Mouse (Mus musculus) adrenal gland, postnatal 10 days (tissue): ENCODE data around the gene Dcst1. TPM values are rescaled to one million over a fixed set of nuclear protein-coding genes. Genes with fewer than 3 reads are reported as not detected.

ENCODE experiments used
- DNase-seq: peaks from one replicate; pipeline ENCODE4 v3.0.0; 2021; ENCODE audit warnings: mixed read lengths
- total RNA-seq, 2 experiments: library from RNA; stranded (reverse); gene quantifications; 2 replicates each; pipeline ENCODE4 v1.2.3; 2021

The Dcst1 gene
- total RNA-seq, 2 experiments from 2014 or later: 0.45 TPM; not detected in 1

GRCm38 (mm10) chr3:89308089-89308488 is 57.0 kb downstream of the Dcst1 start:
- peak; percentile 83 for DNase-seq

- peak; percentile 42 for DNase-seq
Observed at GRCm38 (mm10) chr3:89305551-89306325, 59.3 kb downstream of the Dcst1 start.

GRCm38 (mm10) chr3:89305105-89305504 is 59.9 kb downstream of the Dcst1 start:
- no peak for DNase-seq

- DNase-seq: no peak
Observed at GRCm38 (mm10) chr3:89304440-89304839, 60.6 kb downstream of the Dcst1 start.

- DNase-seq: no peak
Observed at GRCm38 (mm10) chr3:89300514-89300913, 64.5 kb downstream of the Dcst1 start.

Other genes starting within 250 kb of the Dcst1 start
- gene Pklr, start 229.1 kb downstream of the Dcst1 start, total RNA-seq: 10 to 100 TPM; 15.2 to 41.1 TPM
- gene Hcn3, start 205.1 kb downstream of the Dcst1 start, total RNA-seq: 1 to 10 TPM; 2.2 to 5.7 TPM
- gene Clk2, start 200.5 kb downstream of the Dcst1 start, total RNA-seq: 10 to 100 TPM; 42.0 to 65.6 TPM
- 10 to 100 TPM; 67.9 to 72.7 TPM for gene Scamp3, start 187.8 kb downstream of the Dcst1 start, total RNA-seq
- 10 to 100 TPM; 16.2 to 24.8 TPM for gene Fam189b, start 182.1 kb downstream of the Dcst1 start, total RNA-seq
- gene Gba, start 162.3 kb downstream of the Dcst1 start, total RNA-seq: 10 to 100 TPM; 47.8 to 48.1 TPM
- gene Thbs3, start 150.1 kb downstream of the Dcst1 start, total RNA-seq: 10 to 100 TPM; 21.8 to 22.6 TPM
- 100 to 1,000 TPM; 176 to 198 TPM for gene Mtx1, start 138.2 kb downstream of the Dcst1 start, total RNA-seq
- gene Muc1, start 136.2 kb downstream of the Dcst1 start, total RNA-seq: under 1 TPM; 0.51 to 0.55 TPM
- gene Krtcap2, start 119.3 kb downstream of the Dcst1 start, total RNA-seq: 100 to 1,000 TPM; 109 to 116 TPM
- 1 to 10 TPM; 2.0 to 4.2 TPM for gene Trim46, start 118.9 kb downstream of the Dcst1 start, total RNA-seq
- 100 to 1,000 TPM; 115 to 122 TPM for gene Dpm3, start 105.9 kb downstream of the Dcst1 start, total RNA-seq
- 10 to 100 TPM; 46.7 to 53.1 TPM for gene Slc50a1, start 94.7 kb downstream of the Dcst1 start, total RNA-seq
- 10 to 100 TPM; 25.0 to 34.3 TPM for gene Efna1, start 84.1 kb downstream of the Dcst1 start, total RNA-seq
- under 1 TPM; 0.51 to 0.73 TPM for gene Efna3, start 42.3 kb downstream of the Dcst1 start, total RNA-seq
- 1 to 10 TPM; 1.7 to 2.2 TPM for gene Efna4, start 27.2 kb downstream of the Dcst1 start, total RNA-seq
- gene Adam15, start 15.3 kb downstream of the Dcst1 start, total RNA-seq: 10 to 100 TPM; 62.8 to 68.9 TPM
- gene Dcst2, start 3.3 kb downstream of the Dcst1 start, total RNA-seq: under 1 TPM; 0.48 to 0.82 TPM
- 10 to 100 TPM; 62.3 to 62.4 TPM for gene Zbtb7b, start 29.5 kb upstream of the Dcst1 start, total RNA-seq
- gene Lenep, start 37.5 kb upstream of the Dcst1 start, total RNA-seq: under 1 TPM in 1 of 2 experiments, not detected in 1; 0.24 TPM
- 10 to 100 TPM; 49.4 to 54.6 TPM for gene Flad1, start 46.6 kb upstream of the Dcst1 start, total RNA-seq
- 10 to 100 TPM; 39.8 to 43.2 TPM for gene Cks1b, start 53.1 kb upstream of the Dcst1 start, total RNA-seq
- gene Shc1, start 53.2 kb upstream of the Dcst1 start, total RNA-seq: 100 to 1,000 TPM in 1 of 2 experiments, 10 to 100 TPM in 1; 94.4 to 108 TPM
- 10 to 100 TPM; 34.2 to 36.9 TPM for gene Pygo2, start 65.0 kb upstream of the Dcst1 start, total RNA-seq
- 10 to 100 TPM; 46.0 to 62.1 TPM for gene Pbxip1, start 71.5 kb upstream of the Dcst1 start, total RNA-seq
- gene Pmvk, start 89.3 kb upstream of the Dcst1 start, total RNA-seq: 10 to 100 TPM; 15.3 to 17.1 TPM
- 1 to 10 TPM; 4.3 to 6.3 TPM for gene Kcnn3, start 154.9 kb upstream of the Dcst1 start, total RNA-seq